Mouse (Mus musculus) cerebellum, adult 11 months (tissue): ENCODE data around the gene Hist2h4.
"Not testable (repeated sequence)": the region's sequence is repeated elsewhere in the genome, so short reads cannot be mapped to it uniquely, and the experiment has no call there.

Experiments
- DNase-seq: peaks from one replicate; pipeline ENCODE4 v3.0.0; 2022

Hist2h4 gene

DNA sequence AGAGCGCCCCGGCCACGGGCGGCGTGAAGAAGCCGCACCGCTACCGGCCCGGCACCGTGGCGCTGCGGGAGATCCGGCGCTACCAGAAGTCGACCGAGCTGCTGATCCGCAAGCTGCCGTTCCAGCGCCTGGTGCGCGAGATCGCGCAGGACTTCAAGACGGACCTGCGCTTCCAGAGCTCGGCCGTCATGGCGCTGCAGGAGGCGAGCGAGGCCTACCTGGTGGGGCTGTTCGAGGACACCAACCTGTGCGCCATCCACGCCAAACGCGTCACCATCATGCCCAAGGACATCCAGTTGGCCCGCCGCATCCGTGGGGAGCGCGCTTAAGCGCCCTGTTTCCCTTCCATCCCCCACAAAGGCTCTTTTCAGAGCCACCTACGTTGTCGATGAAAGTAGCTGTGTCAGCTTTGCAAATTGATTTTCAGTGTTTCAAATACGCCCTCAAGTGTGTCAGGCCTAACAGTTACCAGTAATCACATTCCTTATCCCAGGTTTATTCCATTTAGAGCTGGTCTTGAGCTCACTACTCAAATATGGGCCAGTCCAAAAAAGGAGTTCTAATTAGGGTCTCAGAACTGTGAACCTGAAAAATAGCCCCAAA, 5.8 kb upstream of the Hist2h4 start:
- not testable (repeated sequence) for DNase-seq

DNA sequence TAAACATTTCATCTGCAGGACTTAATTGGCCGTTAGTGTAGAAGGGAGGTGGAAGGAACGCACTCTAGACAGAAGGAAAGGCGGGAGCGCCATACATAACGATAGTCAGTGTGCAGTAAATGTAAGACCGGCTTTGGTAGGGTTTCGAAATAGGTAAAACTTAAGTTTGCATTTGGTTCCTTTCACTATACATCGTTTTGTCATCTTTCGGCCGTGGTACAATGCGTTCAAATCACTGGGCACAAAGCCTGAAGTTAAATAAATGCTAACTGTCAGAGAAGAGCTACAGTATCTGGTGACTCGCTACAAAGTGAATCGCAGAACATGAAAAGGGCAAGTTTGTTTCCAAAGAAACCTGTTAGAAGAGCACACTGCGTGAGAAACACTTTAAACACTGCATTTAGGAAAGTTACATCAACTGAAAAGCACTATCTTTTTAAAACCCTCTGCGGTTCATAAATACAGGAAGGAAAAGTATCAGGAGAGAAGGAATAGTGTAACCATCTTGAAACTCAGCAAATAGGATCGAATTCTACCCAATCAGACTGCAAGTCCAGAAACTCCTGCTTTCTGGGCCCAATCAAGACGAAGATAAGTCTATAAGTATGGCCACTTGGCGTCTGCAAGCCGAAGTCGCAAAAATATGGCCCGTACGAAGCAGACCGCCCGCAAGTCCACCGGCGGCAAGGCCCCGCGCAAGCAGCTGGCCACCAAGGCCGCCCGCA, 5.1 kb upstream of the Hist2h4 start, which contains the start of gene Hist2h3b:
Hist2h3b (plus strand) TSS at position 604 of the 725 bp plus-strand sequence.
- peak; percentile 76 for DNase-seq

DNA sequence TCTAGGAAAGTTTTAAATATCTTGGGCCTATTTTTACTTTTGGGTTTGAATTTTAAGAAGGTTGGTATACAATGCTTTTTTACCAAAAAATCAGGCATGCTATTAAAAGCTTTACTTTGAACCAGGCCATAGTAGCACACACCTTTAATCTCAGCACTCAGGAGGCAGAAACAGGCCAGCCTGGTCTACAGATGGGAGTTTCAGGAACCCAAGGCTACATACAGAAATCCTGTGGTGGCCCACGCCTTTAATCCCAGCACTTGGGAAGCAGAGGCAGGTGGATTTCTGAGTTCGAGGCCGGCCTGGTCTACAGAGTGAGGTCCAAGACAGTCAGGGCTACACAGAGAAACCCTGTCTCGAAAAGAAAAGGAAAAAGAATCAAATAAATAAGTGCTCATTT, 4.4 kb upstream of the Hist2h4 start:
- DNase-seq: no peak

DNA sequence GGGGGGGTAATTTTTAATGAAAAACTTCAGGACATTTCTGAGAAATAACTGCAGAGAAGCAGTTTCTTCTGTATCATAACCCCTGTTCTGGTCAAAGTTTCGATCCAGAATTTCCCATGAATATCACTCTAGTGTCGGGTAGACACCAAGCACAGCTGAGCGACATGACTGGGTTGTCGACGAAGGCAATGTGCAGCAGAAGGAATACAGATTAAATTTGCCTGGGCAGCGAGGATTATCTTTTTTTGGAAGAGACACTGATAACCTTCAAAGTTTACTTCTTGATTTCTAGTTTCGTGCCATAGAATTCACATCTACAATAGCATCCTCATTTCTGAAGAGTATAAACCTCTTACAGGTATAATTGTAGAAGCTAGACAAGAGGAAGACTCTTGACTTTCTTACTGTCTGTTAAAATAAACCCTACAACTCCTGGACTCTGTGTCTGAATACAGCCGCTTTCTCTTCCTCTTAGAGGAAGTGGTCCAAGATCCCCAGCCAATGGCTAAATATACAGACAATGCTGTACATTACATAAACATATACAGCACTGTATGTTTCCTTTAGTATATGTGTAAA, 3.1 kb upstream of the Hist2h4 start:
- DNase-seq: no peak

DNA sequence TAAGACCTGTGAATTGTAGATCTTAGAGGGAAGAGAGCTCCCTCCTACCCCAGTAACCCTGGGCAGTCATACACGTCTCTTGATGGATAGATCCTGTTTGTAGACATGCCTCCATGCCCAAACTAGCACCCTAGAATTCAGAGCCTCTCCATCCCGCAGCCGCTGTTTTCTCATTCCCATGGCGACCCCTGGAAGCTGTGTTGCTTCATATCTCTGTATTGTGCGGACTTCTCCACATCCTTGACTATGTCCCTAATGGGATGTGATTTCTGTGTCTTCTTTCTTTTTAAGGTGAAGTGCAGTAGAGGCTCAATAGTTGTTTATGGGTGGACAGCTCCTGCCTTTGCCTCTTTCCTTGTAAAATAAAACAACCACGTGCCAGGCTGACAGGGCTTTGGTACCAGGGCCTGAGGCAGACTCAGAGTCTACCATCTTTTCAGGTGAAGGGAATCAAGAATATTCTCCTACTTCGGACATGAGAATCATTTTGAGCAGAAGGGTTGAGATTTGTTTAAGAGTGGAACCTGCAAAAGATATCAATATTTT, 1.4 kb upstream of the Hist2h4 start:
- DNase-seq: no peak

DNA sequence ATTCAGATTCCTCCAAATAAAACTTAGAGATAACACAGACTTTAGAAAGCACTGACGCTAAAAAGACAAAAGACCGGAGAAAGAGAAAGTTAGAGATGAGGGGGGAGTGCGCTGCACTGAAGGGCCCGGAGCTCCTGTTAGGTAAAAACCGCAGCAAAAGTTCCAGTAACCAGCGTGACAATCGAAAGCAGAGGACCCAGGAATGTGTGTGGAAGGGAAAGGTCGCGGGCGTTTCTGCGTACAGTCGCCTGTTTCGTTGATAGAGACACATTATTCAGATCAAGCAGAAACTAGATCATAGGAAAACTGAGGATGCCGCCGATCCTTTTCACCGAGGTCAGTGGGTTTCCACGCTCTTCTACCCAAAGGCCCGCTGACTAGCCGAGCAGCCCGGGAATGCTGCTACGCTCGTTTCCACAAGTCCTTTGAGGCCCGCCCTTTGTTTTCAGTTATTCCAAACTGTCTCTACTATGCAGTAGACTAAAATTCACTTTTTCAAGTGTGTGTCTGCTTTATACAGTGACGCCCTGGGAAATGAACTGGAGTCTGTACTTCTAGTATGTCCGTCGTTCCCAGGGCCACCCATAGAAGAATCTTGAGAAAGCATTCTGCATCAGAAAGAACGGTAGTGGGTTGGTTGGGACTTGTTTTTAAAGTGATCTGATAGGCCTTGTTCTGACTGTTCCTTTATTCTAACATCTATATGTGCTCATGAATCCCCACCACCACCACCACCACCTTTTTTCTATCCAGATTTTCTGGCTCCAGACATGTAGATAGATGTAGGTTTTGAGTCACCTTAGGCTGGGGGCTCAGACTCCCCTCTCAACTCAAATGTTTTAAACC, 670 bp upstream of the Hist2h4 start:
- DNase-seq: no peak

DNA sequence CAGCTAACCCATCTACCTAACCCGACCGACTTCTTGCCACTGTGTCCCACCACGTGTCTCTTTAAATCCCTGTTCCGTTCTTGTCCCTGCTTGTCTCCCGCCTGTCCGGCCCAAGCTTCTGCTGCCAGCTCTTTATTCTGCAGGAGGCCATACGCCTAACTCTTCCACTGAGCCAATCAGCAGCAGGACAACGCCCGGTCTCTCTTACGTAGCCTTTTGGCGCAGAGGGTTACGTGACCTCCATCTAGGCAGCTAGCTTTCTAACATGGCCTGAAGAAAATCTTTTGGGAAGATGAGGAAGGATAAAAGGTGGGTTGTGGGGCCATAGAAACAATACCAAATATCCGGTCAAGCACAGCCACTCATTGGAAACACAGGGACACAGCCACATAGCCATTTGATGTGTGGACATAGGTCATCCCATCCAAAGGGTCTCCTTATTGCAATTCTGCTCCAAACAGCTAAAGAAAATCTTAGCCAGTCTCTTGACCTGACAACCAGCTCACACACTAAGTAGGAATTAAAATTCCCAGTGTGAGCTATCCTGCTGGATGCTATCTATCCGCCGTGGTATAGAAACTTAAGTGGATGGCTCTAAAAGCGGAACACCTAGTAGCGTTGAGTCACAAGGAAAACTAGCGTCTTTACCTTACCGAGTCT, 765 bp downstream of the Hist2h4 start:
- peak; percentile 85 for DNase-seq

DNA sequence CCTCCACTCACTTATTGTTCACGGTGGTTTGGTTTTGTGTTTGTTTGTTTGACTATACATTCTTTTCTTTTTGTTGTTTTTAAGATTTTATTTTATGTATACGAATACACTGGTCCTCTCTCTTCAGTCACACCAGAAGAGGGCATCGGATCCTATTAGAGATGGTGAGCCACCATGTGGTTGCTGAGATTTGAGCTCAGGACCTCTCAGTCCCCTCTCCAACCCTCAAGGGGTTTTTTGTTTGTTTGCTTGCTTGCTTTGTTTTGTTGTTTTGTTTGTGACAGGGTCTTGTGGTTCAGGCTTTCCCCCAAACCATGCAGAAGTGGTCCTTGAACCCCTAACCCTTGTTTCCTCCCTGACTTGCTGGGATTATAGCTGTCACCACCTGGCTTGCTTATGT, 1.5 kb downstream of the Hist2h4 start:
- DNase-seq: no peak

DNA sequence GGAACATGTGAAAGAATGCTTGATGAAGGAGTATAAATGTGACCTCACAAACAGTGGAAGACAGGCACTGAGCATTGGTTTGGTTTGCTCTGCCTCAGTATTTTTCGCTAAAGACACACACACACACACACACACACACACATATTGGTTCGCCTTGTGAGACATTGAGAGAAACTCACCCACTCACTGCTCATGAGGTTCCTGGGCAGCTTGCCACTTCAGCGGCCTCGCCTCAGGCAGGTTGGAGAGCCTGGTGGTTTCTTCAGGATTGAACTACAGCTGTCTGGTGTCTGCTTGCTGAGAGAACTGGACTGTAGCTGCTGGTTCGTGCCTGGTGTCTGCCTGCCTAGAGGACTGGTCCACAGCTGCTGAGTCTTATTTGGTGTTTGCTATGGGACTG, 2.9 kb downstream of the Hist2h4 start:
- DNase-seq: no peak

DNA sequence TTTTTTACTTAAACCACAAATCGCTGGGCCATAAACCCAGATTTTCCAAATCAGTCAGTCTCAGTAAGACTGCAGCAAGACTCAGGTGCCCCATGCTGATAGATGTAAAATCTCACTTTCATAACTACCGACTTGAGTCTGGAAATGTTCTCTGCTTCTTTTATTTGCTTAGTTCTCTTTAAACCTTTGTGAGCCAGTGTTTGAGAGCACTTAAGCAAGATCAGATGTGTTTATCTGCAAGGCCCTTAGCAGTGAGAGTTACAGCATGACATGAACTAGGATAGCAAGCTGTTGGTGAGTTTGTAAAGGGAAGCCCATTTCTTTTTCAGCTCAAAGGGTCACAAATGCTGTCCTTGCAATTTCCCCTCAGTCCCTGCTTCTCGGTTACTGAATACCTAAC, 5.9 kb downstream of the Hist2h4 start:
- no peak for DNase-seq

DNA sequence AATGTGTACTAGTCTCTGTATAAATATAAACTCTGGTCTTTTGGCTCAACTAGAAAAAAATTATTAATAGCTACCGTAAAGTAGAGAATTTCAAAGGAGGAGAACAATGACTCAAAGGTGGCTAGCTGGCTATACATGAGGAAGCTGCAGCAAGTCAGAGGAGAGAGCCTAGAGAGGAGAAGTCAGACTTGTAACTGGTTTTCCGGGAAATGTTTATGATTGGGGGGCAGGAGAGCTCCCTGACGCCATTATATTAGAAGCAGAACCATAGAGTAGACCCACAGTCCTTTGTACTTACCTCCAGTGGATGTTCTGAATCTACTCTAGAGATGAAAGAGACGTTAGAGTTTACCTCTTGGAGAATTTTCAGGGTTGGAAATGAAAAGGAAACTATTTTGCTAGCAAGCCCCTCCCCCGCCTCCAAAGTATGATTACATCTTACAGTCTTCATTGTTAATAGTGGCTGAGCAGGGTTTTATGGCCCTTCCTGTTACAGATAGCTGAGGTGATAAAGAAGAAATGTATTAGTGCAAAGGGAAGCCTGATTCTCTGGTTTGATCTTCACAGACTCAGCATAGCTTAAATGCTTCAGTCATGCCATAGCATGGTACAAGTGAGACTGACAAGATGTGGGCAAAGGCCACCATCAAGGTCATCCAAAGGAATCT, 7.1 kb downstream of the Hist2h4 start:
- DNase-seq: no peak

DNA sequence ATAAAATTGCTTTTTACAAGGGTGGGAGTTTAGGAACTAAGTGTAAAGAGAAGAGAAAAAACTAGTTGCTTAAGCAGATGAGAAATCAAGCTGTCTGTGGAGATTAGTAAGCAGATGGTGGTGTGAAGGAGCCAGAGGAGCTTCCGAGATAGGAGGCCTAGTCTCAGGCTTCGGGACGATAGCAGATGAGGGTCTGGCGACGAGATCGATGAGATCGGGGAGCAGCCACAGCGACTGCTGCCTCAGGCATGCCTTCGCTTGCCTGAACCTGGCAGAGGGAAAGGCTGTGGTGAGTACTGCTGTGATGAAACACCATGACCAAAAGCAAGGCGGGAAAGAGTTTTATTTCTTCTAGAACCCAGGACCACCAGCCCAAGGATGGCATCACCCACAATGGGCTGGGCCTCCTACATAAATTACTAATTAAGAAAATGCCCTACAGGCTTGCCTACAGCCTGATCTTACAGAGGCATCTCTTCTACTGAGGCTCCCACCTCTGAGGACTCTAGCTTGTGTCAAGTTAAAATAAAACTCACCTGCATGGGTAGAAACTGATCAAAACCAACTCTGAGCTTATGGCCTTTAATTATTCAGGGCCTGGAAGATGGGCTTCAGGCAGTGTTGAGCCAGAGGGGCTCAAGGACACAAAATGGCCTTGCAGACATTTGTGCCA, 8.3 kb downstream of the Hist2h4 start:
- DNase-seq: no peak

DNA sequence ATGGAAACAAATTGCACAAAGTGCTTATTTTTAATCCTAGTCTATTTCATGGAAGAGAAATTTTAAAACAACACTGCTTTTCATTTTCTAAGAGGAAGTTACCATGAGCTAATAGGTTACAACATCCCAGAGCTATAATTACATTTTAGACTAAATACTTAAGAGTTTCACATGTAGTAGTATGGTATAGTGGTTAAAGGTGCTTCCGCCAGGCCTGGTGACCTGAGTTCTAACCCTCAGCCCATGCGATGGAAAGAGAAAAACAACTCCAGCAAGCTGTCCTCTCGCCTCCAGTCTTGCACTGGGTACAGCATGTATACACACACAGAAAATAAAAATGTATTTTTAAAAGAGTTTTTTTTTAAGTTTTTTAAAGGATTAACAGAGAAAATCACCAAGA, 11.3 kb downstream of the Hist2h4 start:
- DNase-seq: no peak

DNA sequence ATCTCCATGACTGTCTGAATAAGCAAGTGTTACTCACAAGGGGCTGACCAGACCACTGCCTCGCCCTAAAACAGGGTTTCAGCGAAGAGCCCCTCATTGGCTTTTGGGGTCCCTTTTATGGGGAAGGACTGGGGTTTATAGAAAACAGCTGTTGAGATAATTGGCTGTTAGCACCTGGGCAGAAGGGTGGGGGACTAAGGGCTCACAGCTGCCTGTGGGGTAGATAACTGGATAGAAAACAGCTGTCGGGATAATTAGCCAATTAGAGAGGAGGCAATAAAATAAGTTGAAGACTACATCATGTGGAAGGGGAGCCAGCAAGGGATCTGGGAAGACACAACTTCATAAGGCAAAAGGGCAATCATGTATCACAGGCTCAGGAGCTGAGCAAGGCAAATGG, 12.2 kb downstream of the Hist2h4 start:
- DNase-seq: no peak

DNA sequence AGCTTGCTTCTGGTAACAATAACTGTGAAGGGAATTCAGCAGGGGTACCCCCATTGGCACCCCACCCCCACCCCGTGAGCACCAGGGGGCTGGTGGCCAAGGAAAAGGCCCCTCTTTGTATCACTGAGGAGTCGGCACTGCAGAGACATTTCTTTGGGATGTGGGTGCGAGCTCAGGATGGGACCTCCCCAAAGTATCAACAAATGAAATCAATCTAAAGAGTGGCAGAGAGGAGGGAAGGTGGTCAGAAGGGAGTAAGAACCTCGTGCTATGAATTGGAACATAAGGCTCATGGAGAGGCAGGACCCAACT, 14.1 kb downstream of the Hist2h4 start:
- DNase-seq: no peak

DNA sequence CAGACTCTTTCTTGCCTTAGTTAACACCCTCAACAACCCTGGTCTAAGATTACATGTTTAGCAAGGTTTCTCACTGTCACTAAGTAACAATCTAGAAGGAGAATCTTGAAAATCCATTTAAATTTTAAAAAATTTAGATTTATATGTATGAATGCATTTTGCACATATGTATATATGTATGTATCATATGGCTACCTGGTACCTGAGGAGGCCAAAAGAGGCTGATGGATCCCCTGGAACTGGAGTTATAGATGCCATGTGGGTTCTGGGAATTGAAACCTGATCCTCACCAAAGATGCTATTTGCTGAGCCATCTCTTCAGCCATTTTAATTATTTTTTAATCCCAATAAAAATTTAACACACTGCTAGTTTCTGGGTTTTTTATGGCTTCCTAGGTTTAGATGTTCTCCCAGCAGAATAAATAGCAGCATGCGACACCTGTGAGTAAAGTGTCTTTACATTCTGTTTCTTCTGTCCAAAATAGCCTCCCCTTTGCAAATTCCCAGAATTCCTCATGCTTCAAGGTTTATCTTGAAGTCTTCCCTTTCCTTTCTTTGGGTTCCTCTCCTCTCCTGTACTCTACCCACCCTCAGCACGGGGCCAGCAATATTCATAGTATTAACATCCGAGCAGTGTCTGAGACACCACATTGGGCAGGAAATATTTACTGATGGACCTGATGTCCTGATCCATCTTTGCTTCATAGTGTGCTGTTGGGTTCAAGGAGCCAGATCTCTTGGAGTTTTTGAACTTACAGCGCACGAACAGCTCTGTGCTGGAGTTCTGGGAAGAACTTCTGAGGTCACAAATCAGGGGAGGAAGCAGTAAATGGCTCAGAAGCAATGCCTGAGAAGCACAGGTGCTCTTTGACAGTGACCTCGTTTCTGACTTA, 14.7 kb downstream of the Hist2h4 start:
- no peak for DNase-seq

DNA sequence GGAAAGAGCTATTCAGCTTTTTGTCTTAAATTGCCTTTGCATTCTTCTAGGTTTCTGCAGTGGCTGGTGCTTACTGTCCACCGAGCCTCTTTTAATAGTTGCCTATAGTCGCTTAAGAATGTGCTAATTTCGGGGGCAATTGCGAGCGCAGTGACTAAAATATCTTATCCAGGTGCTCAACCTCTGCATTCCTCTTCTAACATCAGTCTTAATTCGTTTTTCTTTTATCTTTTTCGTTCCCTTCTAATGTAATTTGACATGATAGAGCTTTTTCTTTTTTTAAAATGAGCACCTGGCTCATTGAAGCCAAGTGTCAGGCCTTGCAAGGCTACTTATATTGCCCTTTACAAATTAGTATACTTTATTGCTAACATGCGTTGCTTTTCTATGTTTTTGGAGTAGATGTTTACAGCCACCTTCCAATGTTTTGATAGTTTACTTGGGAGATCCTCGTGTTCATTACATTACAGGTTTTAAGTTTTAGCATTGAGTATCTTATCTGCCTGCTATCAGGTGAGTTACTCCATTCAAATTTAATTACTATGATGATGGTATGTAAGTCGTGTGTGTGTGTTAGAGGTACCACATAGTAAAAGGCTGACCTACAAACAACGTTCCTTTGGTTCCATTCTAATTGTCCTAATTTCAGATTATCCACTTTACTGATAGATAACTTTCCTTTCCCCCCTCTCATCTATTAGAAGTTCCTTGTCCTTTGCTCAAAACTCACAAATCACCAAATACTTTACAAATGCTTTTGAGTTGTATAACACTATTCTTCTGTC, 15.6 kb downstream of the Hist2h4 start:
- DNase-seq: no peak

DNA sequence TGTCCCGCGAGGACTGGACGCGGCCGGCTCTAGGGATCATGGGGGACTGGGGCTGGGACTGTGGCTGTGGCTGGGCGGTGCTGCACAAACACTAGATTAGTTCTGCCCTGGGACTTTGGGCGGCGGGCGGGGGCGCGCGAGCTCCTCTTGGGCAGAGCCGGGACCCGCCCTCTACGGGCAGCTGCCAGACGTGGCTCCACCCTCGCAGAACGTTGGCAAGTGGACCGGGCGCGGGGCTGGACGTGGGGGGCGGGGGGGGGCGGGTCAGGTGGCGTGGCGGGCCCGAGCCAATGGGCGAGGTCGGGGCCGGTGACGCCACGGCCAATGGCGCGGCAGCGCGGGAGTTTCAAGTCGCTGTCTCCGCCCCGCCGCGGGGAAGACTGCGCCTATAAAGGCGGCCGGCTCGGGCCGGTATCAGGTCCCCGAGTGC, 16.7 kb downstream of the Hist2h4 start, which contains the start of gene Hist2h3c1:
Hist2h3c1 (plus strand) TSS at position 259 of the 430 bp plus-strand sequence.
- not testable (repeated sequence) for DNase-seq

DNA sequence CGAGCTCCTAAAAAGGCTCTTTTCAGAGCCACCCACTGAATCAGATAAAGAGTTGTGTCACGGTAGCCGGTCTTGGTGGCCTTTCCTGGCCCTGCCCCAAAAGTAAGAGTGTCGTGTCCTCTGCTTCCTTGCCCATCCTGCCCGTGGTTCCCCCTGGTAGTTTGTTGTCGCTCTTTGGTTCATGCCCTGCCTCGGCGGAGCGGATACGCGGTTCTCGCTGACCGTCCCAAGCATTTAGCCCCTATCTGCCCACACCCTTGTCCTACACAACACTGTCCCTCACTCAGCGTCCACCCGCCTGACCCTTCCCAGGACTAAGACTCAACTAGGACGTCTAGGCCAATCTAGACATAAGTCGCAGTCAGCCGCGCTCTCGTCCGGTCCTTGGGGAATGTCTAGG, 17.1 kb downstream of the Hist2h4 start:
- not testable (repeated sequence) for DNase-seq
